Mouse (Mus musculus): ENCODE measurements around the gene Rpl36a. TPM values are rescaled to one million over a fixed set of nuclear protein-coding genes. Genes with fewer than 3 reads are reported as not detected.

Rpl36a gene
- polyA plus RNA-seq, 1 experiment = 117 TPM

DNA sequence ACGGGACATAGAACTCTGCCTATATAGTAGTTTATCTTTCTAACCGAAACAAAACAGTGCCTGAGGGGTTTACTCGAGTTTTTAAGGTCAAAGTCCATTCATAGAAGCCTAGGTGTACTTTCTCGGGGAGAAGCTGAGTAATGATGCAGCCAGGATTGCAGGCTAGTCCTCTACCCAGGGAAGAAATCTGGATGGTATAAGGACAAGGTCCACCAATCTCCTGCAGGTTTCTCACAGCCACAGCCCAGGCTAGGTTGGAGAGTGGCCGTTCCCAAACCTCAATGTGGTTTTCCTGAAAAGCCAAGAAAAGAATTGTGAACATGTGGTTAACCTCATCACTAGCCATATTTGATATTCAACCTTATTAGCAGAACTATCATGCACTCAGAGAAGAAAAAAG, 4.4 kb downstream of the Rpl36a start:
- 42% methylated on average over 5 of the region's 5 CpGs for WGBS
- Histone ChIP-seq H3K4me1 (ENCODE audit: control insufficient read depth, insufficient read depth, insufficient read length) (no peaks in the 10 kb centered on the region), H3K36me3 (ENCODE audit: control insufficient read depth, insufficient read depth, low read length) (peaks cover 3% of the 10 kb centered on the region; the same call in 1 of the 2 replicates), H3K4me3 (ENCODE audit: extremely low read depth, insufficient read depth, insufficient read length) (no peak overlapping the region), H3K27me3 (ENCODE audit: control insufficient read depth, insufficient read depth, low read length) (no peaks in the 10 kb centered on the region), H3K27ac (ENCODE audit: insufficient read depth, low read length) (no peak overlapping the region)
- no peak for DNase-seq (ENCODE audit: low read depth in 1 of 2, low spot score in 2 of 2)
- TF ChIP-seq CTCF (IDR thresholded peaks at IDR 0.05; ENCODE audit: extremely low read depth, insufficient read depth, insufficient read length, insufficient replicate concordance) (no peak), POLR2A (IDR thresholded peaks at IDR 0.05; ENCODE audit: low read depth, low read length) (no peak)

DNA sequence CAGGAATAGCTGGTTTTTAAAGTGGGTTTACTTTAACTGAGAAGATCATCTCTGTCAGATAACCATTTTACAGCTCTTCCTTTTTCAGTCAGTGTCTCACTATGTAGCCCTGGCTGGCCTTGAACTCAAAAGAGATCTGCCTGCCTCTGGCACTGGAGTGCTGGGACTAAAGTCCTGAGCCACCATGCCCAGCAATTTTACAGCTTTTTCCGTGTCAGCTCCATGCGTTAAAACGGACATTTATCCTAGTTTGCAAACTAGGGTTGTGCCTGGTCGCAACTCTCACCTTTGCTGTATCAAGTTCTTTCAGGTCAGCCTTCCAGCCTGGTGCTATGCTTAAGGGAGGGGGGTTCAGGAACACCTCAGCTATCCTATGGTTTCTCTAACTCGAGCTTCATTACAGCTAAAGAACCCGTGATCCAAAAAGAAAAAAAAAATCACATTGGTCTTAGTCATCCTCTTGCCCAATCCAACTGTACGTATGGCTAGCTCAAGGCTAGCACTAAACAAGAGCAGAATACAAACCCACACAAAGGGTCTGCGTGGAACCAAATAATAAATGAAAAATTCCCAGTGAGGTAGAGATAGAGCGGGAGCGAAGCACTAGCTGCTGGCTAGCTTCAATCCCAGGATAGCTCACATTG, 14.6 kb downstream of the Rpl36a start:
- peak overlapping the region; percentile 81; the same call in 1 of the 2 replicates for H3K4me3 ChIP-seq (ENCODE audit: extremely low read depth, insufficient read depth, insufficient read length)
- WGBS = 33% methylated on average over 10 of the region's 10 CpGs

DNA sequence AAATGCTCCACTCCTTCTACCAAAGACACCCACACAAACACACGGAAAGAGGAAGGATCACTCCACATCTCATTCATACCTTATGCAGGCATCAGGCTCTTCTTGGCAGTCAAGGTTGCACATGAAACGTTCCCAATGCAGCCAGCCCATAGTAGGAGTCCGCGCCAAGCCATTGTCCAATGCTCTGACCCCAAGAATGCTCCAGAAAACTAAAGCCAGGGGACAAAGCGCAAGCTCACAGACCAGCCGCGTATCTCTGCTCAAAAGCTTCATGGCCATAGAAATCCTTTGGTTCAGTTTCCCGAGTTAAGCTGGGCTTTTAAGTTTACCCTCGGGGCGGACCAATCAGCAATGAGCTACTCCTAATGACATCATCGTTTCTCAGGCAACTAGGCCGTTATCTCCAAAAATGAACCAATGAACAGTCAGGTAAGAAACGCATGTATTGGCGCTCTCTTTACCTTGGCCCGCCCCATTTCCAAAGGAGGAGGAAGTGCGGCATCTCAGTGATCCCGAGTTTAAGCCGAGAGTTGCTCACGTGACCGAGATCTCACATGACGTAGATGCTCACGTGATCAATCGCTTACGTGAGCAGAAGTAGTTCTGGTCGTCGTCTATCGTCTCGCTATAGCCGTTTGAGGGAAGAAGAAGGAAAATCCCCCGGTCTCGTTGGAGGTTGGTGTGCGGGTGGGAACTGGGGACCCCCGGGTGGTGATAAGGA, 15.4 kb downstream of the Rpl36a start, which contains the start of the genes Gla and Hnrnph2:
Gene Gla (minus strand): TSS at position 467 of the 721 bp plus-strand sequence.
Gene Hnrnph2 (plus strand): TSS at position 521 of the 721 bp plus-strand sequence.
- TF ChIP-seq POLR2A (IDR thresholded peaks at IDR 0.05; ENCODE audit: low read depth, low read length) (no peak; the same call in 1 of the 2 replicates), CTCF (IDR thresholded peaks at IDR 0.05; ENCODE audit: extremely low read depth, insufficient read depth, insufficient read length, insufficient replicate concordance) (no peak)
- DNase-seq (ENCODE audit: low read depth in 1 of 2, low spot score in 2 of 2) = peak; percentile 84 to 97
- H3K4me3 ChIP-seq (ENCODE audit: extremely low read depth, insufficient read depth, insufficient read length) = peak within 1 kb of the TSS; percentile 81
- H3K27me3 ChIP-seq (ENCODE audit: control insufficient read depth, insufficient read depth, low read length) = no peaks in the 10 kb centered on the region
- 28% methylated on average over 33 of the region's 33 CpGs for WGBS
- H3K4me1 ChIP-seq (ENCODE audit: control insufficient read depth, insufficient read depth, insufficient read length) = no peaks in the 10 kb centered on the region; the same call in 1 of the 2 replicates
- H3K36me3 ChIP-seq (ENCODE audit: control insufficient read depth, insufficient read depth, low read length) = no peaks in the 10 kb centered on the region
- H3K27ac ChIP-seq (ENCODE audit: insufficient read depth, low read length) = peak within 1 kb of the TSS; percentile 94

More for the DNA sequence above, 14.6 kb downstream of the Rpl36a start:
- no peak overlapping the region for H3K27ac ChIP-seq (ENCODE audit: insufficient read depth, low read length)
- no peaks in the 10 kb centered on the region; the same call in 1 of the 2 replicates for H3K4me1 ChIP-seq (ENCODE audit: control insufficient read depth, insufficient read depth, insufficient read length)
- DNase-seq (ENCODE audit: low read depth in 1 of 2, low spot score in 2 of 2) = no peak
- TF ChIP-seq POLR2A (IDR thresholded peaks at IDR 0.05; ENCODE audit: low read depth, low read length) = no peak
- TF ChIP-seq CTCF (IDR thresholded peaks at IDR 0.05; ENCODE audit: extremely low read depth, insufficient read depth, insufficient read length, insufficient replicate concordance) = no peak
- H3K36me3 ChIP-seq (ENCODE audit: control insufficient read depth, insufficient read depth, low read length) = no peaks in the 10 kb centered on the region
- H3K27me3 ChIP-seq (ENCODE audit: control insufficient read depth, insufficient read depth, low read length) = no peaks in the 10 kb centered on the region

DNA sequence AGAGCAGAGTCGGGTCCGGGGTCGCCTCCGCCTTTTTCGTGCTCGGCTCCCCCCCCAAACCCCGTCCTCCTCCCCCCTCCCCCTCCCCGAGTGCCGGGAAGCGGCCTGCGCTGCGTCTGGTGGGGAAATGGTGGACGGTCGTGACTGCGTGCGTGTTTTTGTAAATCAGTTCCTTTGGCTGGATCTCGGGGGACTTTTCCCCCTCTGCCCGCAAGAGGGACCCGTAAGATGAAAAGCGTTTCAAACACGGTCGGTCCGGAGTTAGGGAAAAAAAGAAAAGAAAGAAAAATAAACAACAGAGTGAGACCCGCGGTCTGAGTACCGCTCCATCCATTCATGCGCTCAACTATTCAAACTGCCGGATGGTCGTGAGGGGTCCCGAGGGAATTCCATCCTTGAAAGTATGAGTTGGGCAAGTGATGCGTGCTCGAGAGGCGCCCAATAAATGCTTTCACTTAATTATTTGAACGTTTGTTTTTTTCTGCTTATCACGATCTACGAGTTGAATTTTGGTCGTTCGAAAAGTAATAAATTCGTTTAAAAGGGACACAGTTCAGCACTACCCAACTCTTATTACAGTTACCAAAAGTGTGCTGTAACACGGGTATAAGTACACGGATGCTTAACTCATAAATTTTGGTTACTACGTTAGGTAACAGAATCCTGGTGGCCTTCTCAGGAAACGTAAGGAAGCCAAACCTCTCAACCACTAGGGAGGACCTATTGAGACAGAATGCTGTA, 16.1 kb downstream of the Rpl36a start:
- peak overlapping the region; percentile 72 for H3K4me3 ChIP-seq (ENCODE audit: extremely low read depth, insufficient read depth, insufficient read length)
- no peak for TF ChIP-seq POLR2A (IDR thresholded peaks at IDR 0.05; ENCODE audit: low read depth, low read length)
- no peak for TF ChIP-seq CTCF (IDR thresholded peaks at IDR 0.05; ENCODE audit: extremely low read depth, insufficient read depth, insufficient read length, insufficient replicate concordance)
- no peaks in the 10 kb centered on the region for H3K36me3 ChIP-seq (ENCODE audit: control insufficient read depth, insufficient read depth, low read length)
- H3K27me3 ChIP-seq (ENCODE audit: control insufficient read depth, insufficient read depth, low read length) = no peaks in the 10 kb centered on the region
- DNase-seq (ENCODE audit: low read depth in 1 of 2, low spot score in 2 of 2) = peak in 1 of 2 experiments; percentile 23
- WGBS = 22% methylated on average over 42 of the region's 43 CpGs
- peak overlapping the region; percentile 94 for H3K27ac ChIP-seq (ENCODE audit: insufficient read depth, low read length)
- H3K4me1 ChIP-seq (ENCODE audit: control insufficient read depth, insufficient read depth, insufficient read length) = no peaks in the 10 kb centered on the region; the same call in 1 of the 2 replicates

DNA sequence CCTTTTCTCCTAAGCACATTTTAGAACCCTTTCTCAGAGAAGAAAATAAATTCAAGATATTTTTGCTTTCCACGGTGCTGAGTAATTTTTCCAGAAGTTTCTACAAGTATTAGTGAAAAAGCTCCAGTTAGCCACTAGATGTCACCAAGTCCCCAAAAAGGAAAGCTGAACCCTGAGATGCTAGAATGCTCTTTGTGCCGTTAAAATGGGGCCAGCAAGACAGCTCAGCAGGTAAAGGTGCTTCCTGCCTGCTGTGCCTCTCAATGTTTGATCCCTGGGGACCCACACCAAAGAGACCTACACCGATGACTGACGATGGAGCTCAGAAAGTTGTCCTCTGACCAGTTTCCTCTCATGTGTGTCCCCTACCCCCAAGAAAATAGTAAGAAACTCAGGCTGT, 24.0 kb downstream of the Rpl36a start:
- TF ChIP-seq POLR2A (IDR thresholded peaks at IDR 0.05; ENCODE audit: low read depth, low read length) = no peak
- no peak for TF ChIP-seq CTCF (IDR thresholded peaks at IDR 0.05; ENCODE audit: extremely low read depth, insufficient read depth, insufficient read length, insufficient replicate concordance)
- H3K27ac ChIP-seq (ENCODE audit: insufficient read depth, low read length) = no peak overlapping the region
- no peak for DNase-seq (ENCODE audit: low read depth in 1 of 2, low spot score in 2 of 2)
- no peaks in the 10 kb centered on the region for H3K4me1 ChIP-seq (ENCODE audit: control insufficient read depth, insufficient read depth, insufficient read length)
- 15% methylated on average over 4 of the region's 4 CpGs for WGBS
- H3K36me3 ChIP-seq (ENCODE audit: control insufficient read depth, insufficient read depth, low read length) = 0 out of 2 replicates have a peak, but pooled peaks cover 2% of the 10 kb centered on the region
- no peaks in the 10 kb centered on the region for H3K27me3 ChIP-seq (ENCODE audit: control insufficient read depth, insufficient read depth, low read length)
- H3K4me3 ChIP-seq (ENCODE audit: extremely low read depth, insufficient read depth, insufficient read length) = no peak overlapping the region

- DNase-seq (ENCODE audit: low read depth in 1 of 2, low spot score in 2 of 2) = no peak
- H3K36me3 ChIP-seq (ENCODE audit: control insufficient read depth, insufficient read depth, low read length) = 0 out of 2 replicates have a peak, but pooled peaks cover 2% of the 10 kb centered on the region
- 78% methylated on average over 4 of the region's 4 CpGs for WGBS
- H3K4me1 ChIP-seq (ENCODE audit: control insufficient read depth, insufficient read depth, insufficient read length) = no peaks in the 10 kb centered on the region
- no peak overlapping the region for H3K4me3 ChIP-seq (ENCODE audit: extremely low read depth, insufficient read depth, insufficient read length)
- no peaks in the 10 kb centered on the region for H3K27me3 ChIP-seq (ENCODE audit: control insufficient read depth, insufficient read depth, low read length)
- H3K27ac ChIP-seq (ENCODE audit: insufficient read depth, low read length) = no peak overlapping the region
- no peak for TF ChIP-seq POLR2A (IDR thresholded peaks at IDR 0.05; ENCODE audit: low read depth, low read length)
- TF ChIP-seq CTCF (IDR thresholded peaks at IDR 0.05; ENCODE audit: extremely low read depth, insufficient read depth, insufficient read length, insufficient replicate concordance) = no peak
Measured at GRCm38 (mm10) chrX:134610984-134611383, 25.5 kb downstream of the Rpl36a start.
